Mouse (Mus musculus): ENCODE results near the gene Gpr84. TPM values are rescaled to one million over a fixed set of nuclear protein-coding genes. Genes with fewer than 3 reads are reported as not detected.
A peak's percentile ranks its signal among the peaks of the same experiment; 100 is the strongest.

Gene Gpr84
- polyA plus RNA-seq, 1 experiment from 2014 or later = 0.30 TPM

DNA sequence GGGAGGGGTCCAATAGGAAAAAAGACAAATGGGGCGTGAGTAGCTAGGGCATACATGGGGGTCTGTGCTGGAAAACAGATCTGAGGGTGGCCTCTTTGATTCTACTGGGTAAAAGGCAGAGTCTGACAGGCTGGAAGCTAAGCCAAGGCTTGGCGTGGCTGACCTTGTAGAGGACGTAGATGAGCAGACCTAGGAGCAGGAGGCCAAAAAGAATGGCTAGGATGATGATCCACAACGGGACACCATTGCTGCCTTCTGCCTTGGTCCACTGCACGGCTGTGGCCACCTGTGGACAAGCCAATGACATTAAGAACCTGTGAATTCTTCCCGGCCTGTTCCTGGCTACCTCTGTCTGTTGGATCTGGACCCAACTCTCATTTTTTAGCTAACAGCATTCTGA is 35.4 kb upstream of the Gpr84 start:
- Histone ChIP-seq H3K4me3 (ENCODE audit: low read depth, low read length) (no peak overlapping the region), H3K4me2 (replicated peaks; ENCODE audit: low read depth) (no peak overlapping the region)
- no peak for ATAC-seq (ENCODE audit: low FRiP score, low TSS enrichment)

DNA sequence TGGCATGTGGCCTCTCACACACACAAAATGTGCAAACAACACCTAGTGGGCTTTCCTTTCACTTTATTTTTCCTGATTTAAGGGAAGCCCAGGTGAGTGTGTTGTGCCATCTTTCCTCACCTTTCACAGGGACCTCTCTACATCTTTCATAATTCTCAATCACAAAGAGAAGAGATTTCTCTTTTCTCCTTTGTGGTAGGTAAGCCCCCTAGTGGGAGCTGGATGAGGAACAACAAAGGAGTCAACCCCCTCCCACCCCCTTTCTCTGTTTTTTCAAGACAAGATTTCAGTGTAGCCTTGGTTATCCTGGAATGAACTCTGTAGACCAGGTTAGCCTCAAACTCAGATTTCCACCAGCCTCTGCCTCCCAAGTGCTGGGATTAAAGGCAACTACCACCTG is 33.1 kb upstream of the Gpr84 start:
- H3K9ac ChIP-seq (ENCODE audit: low read length) = no peak overlapping the region
- no peaks in the 10 kb centered on the region for H3K9me3 ChIP-seq (ENCODE audit: control insufficient read depth, low read length)
- TF ChIP-seq CTCF (IDR thresholded peaks at IDR 0.05; ENCODE audit: low read depth) (peak; percentile 25; the same call in 1 of the 2 replicates), EP300 (optimal IDR thresholded peaks at IDR 0.05) (no peak)
- no peak overlapping the region for H3K4me2 ChIP-seq (replicated peaks; ENCODE audit: low read depth)
- H3K4me1 ChIP-seq (replicated peaks; ENCODE audit: control insufficient read depth, insufficient read depth) = no peaks in the 10 kb centered on the region
- H3K4me3 ChIP-seq (ENCODE audit: low read depth, low read length) = no peak overlapping the region
- H3K36me3 ChIP-seq (ENCODE audit: control insufficient read depth, insufficient read depth, low read length) = 0 out of 2 replicates have a peak, but pooled peaks cover 5% of the 10 kb centered on the region
- ATAC-seq (ENCODE audit: low FRiP score, low TSS enrichment) (no peak), DNase-seq (ENCODE audit: low spot score) (no peak)
- no peak overlapping the region for H3K27ac ChIP-seq (replicated peaks)
- no peaks in the 10 kb centered on the region for H3K27me3 ChIP-seq (ENCODE audit: control insufficient read depth, insufficient read depth, low read length)

More for the DNA sequence above, 35.4 kb upstream of the Gpr84 start:
- 93% methylated on average over 6 of the region's 6 CpGs for WGBS
- Histone ChIP-seq H3K9me3 (ENCODE audit: control insufficient read depth, low read length) (no peaks in the 10 kb centered on the region), H3K27me3 (ENCODE audit: control insufficient read depth, insufficient read depth, low read length) (no peaks in the 10 kb centered on the region), H3K27ac (replicated peaks) (no peak overlapping the region), H3K4me1 (replicated peaks; ENCODE audit: control insufficient read depth, insufficient read depth) (no peaks in the 10 kb centered on the region), H3K9ac (ENCODE audit: low read length) (no peak overlapping the region), H3K36me3 (ENCODE audit: control insufficient read depth, insufficient read depth, low read length) (peaks cover 20% of the 10 kb centered on the region)
- no peak for DNase-seq (ENCODE audit: low spot score)
- TF ChIP-seq EP300 (optimal IDR thresholded peaks at IDR 0.05) (no peak), CTCF (IDR thresholded peaks at IDR 0.05; ENCODE audit: low read depth) (no peak)

DNA sequence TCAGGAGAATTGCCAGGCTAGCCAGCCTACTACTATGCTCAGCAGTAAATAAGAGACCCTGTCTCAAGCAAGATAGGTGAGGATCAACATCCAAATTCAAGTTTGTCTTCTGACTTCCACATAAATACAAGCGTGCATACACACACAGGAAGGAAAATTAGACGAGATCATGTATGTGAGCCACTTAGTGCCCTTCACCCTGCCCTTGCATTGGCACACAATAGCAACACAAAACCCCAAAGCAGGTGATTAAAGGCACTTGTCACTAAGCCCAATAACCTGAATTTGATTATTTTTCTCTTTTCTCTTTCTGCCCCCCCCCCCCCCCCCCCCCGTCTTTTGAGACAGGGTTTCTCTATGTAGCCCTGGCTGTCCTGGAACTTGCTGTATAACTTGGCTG is 32.6 kb upstream of the Gpr84 start:
- H3K4me2 ChIP-seq (replicated peaks; ENCODE audit: low read depth) = no peak overlapping the region
- no peak overlapping the region for H3K9ac ChIP-seq (ENCODE audit: low read length)
- H3K27ac ChIP-seq (replicated peaks) = no peak overlapping the region
- H3K4me1 ChIP-seq (replicated peaks; ENCODE audit: control insufficient read depth, insufficient read depth) = no peaks in the 10 kb centered on the region
- H3K4me3 ChIP-seq (ENCODE audit: low read depth, low read length) = no peak overlapping the region
- ATAC-seq (ENCODE audit: low FRiP score, low TSS enrichment) (no peak), DNase-seq (ENCODE audit: low spot score) (no peak)
- no peaks in the 10 kb centered on the region for H3K27me3 ChIP-seq (ENCODE audit: control insufficient read depth, insufficient read depth, low read length)
- no peak for TF ChIP-seq EP300 (optimal IDR thresholded peaks at IDR 0.05)
- no peak for TF ChIP-seq CTCF (IDR thresholded peaks at IDR 0.05; ENCODE audit: low read depth)
- 0 out of 2 replicates have a peak, but pooled peaks cover 5% of the 10 kb centered on the region for H3K36me3 ChIP-seq (ENCODE audit: control insufficient read depth, insufficient read depth, low read length)
- no peaks in the 10 kb centered on the region for H3K9me3 ChIP-seq (ENCODE audit: control insufficient read depth, low read length)
- 70% methylated on average over 2 of the region's 3 CpGs for WGBS

DNA sequence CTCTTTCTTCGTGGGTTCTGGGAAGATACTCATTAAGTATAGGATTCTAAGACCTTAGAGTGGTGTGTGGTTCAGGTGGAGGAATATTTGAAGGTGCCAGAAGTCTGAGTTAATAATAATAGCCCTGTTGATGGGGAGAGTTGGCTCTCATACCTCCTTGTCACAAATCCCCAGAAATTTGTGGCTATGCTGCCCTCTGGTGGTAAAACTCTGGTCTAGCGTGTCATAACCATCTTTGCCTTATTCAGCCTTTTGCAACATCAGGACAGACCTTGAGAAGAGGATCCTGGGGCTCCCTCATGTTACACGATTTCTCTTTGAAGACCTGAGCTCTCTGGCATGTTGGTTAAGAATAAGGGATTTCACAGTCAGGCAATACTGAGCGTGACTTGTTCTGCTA is 32.0 kb upstream of the Gpr84 start:
- Histone ChIP-seq H3K9ac (ENCODE audit: low read length) (no peak overlapping the region), H3K27me3 (ENCODE audit: control insufficient read depth, insufficient read depth, low read length) (no peaks in the 10 kb centered on the region), H3K4me1 (replicated peaks; ENCODE audit: control insufficient read depth, insufficient read depth) (no peaks in the 10 kb centered on the region), H3K4me3 (ENCODE audit: low read depth, low read length) (no peak overlapping the region), H3K4me2 (replicated peaks; ENCODE audit: low read depth) (no peak overlapping the region), H3K36me3 (ENCODE audit: control insufficient read depth, insufficient read depth, low read length) (0 out of 2 replicates have a peak, but pooled peaks cover 5% of the 10 kb centered on the region), H3K27ac (replicated peaks) (no peak overlapping the region), H3K9me3 (ENCODE audit: control insufficient read depth, low read length) (no peaks in the 10 kb centered on the region)
- 20% methylated on average over 4 of the region's 4 CpGs for WGBS
- peak; percentile 77 for DNase-seq (ENCODE audit: low spot score)
- TF ChIP-seq EP300 (optimal IDR thresholded peaks at IDR 0.05) (no peak), CTCF (IDR thresholded peaks at IDR 0.05; ENCODE audit: low read depth) (peak; percentile 91)
- ATAC-seq (ENCODE audit: low FRiP score, low TSS enrichment) = no peak

DNA sequence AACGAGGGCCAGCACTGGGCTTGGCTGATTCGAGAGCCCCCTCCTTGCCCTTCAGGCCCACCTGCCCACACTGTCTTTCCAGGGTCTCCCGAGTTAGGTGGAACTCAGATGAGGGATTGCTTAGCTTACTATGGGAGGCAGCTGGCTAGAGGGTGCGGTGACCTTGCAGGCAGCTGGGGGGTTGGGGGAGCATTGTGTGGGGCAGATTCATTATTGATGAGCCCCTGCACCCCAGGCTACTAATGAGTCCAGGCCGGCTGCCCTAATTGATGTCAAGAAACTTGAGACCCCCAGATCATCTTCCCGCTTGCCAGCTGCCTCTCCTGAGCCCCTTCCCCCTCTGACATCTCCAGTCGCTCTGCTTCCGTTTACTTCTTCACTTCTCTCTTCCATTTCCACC is 31.1 kb upstream of the Gpr84 start:
- no peak for ATAC-seq (ENCODE audit: low FRiP score, low TSS enrichment)
- no peak for TF ChIP-seq CTCF (IDR thresholded peaks at IDR 0.05; ENCODE audit: low read depth)
- TF ChIP-seq EP300 (optimal IDR thresholded peaks at IDR 0.05) = no peak
- no peak overlapping the region for H3K4me2 ChIP-seq (replicated peaks; ENCODE audit: low read depth)
- H3K27me3 ChIP-seq (ENCODE audit: control insufficient read depth, insufficient read depth, low read length) = no peaks in the 10 kb centered on the region
- no peak overlapping the region for H3K9ac ChIP-seq (ENCODE audit: low read length)
- 43% methylated on average over 8 of the region's 8 CpGs for WGBS
- 0 out of 2 replicates have a peak, but pooled peaks cover 5% of the 10 kb centered on the region for H3K36me3 ChIP-seq (ENCODE audit: control insufficient read depth, insufficient read depth, low read length)
- H3K9me3 ChIP-seq (ENCODE audit: control insufficient read depth, low read length) = no peaks in the 10 kb centered on the region
- DNase-seq (ENCODE audit: low spot score) = no peak
- H3K4me3 ChIP-seq (ENCODE audit: low read depth, low read length) = no peak overlapping the region
- no peaks in the 10 kb centered on the region for H3K4me1 ChIP-seq (replicated peaks; ENCODE audit: control insufficient read depth, insufficient read depth)
- H3K27ac ChIP-seq (replicated peaks) = no peak overlapping the region

DNA sequence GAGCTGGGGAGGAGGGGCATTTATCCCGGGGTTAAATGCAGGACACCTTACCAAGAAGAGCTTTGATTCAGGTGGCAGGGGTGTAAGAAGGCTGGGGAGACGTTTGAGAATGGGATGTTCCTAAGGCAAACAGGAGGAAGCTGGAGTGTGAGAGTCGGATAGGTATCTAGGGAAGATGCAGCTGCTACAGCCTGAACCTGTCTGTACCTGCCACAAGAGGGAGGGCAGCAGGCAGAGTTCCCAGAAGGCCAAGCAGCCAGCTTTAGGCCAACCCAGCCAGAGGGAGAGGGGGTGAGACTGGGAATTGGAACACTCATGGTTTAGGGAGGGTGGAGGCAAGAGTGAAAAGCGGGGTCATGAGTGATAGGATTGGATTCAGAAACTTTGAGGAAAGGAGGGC is 30.4 kb upstream of the Gpr84 start:
- no peak overlapping the region for H3K27ac ChIP-seq (replicated peaks)
- DNase-seq (ENCODE audit: low spot score) (no peak), ATAC-seq (ENCODE audit: low FRiP score, low TSS enrichment) (no peak)
- H3K4me2 ChIP-seq (replicated peaks; ENCODE audit: low read depth) = no peak overlapping the region
- TF ChIP-seq CTCF (IDR thresholded peaks at IDR 0.05; ENCODE audit: low read depth) = peak; percentile 60
- TF ChIP-seq EP300 (optimal IDR thresholded peaks at IDR 0.05) = no peak
- no peaks in the 10 kb centered on the region for H3K4me1 ChIP-seq (replicated peaks; ENCODE audit: control insufficient read depth, insufficient read depth)
- no peaks in the 10 kb centered on the region for H3K27me3 ChIP-seq (ENCODE audit: control insufficient read depth, insufficient read depth, low read length)
- 29% methylated on average over 4 of the region's 4 CpGs for WGBS
- 0 out of 2 replicates have a peak, but pooled peaks cover 5% of the 10 kb centered on the region for H3K36me3 ChIP-seq (ENCODE audit: control insufficient read depth, insufficient read depth, low read length)
- peak overlapping the region; percentile 48; the same call in 1 of the 2 replicates for H3K4me3 ChIP-seq (ENCODE audit: low read depth, low read length)
- no peak overlapping the region for H3K9ac ChIP-seq (ENCODE audit: low read length)
- no peaks in the 10 kb centered on the region for H3K9me3 ChIP-seq (ENCODE audit: control insufficient read depth, low read length)

All from stomach, postnatal 0 days (tissue).